Mouse (Mus musculus): ENCODE data around the gene Rnase2b.

DNA sequence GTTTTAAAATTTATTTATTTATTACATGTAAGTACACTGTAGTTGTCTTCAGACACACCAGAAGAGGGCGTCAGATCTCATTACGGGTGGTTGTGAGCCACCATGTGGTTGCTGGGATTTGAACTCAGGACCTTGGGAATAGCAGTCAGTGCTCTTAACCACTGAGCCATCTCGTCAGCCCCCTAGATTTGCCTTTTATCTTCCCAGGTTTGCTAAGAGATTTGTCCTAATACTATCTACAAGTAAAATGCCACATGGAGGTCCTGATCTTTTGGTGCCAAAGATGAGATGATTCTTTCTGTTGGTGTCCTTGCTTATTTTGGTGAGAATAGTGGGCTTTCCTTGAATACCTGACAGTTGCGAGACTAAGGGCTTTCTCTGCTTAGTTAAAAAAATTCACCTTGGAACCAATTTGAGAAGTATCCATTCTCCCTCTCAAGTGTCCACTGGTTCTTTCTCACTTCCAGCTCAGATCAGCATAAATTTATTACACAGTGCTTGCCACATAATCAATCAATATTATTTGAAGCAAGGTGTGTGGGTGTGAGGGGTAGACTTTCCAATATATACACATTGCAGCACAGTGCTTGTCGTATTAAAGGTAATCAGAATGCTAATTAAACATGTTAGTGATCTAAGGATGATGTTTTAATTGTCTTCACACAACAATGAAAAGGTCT lies 5.9 kb upstream of the Rnase2b start:
- no peak for TF ChIP-seq CTCF (conservative IDR thresholded peaks at IDR 0.05; ENCODE audit: low read length)
- TF ChIP-seq NANOG (IDR thresholded peaks at IDR 0.05; ENCODE audit: borderline replicate concordance, low read length): no peak

All from E14TG2a.4 (cell line).